Mouse (Mus musculus): ENCODE measurements around the gene Hist1h2bn. TPM values are rescaled to one million over a fixed set of nuclear protein-coding genes. Genes with fewer than 3 reads are reported as not detected.
"Not testable (repeated sequence)": the region's sequence is repeated elsewhere in the genome, so short reads cannot be mapped to it uniquely, and the experiment has no call there.

Hist1h2bn gene
- total RNA-seq, 2 experiments from 2014 or later: 6.3 to 9.2 TPM

- no peak for DNase-seq (ENCODE audit: low spot score in 2 of 2)
Measured at GRCm38 (mm10) chr13:21781021-21781555, 27.2 kb downstream of the Hist1h2bn start.

- DNase-seq (ENCODE audit: low spot score in 2 of 2): no peak
Measured at GRCm38 (mm10) chr13:21781639-21782038, 27.7 kb downstream of the Hist1h2bn start.

- DNase-seq (ENCODE audit: low spot score in 2 of 2): not testable (repeated sequence)
Measured at GRCm38 (mm10) chr13:21782361-21783254, 28.7 kb downstream of the Hist1h2bn start.

DNA sequence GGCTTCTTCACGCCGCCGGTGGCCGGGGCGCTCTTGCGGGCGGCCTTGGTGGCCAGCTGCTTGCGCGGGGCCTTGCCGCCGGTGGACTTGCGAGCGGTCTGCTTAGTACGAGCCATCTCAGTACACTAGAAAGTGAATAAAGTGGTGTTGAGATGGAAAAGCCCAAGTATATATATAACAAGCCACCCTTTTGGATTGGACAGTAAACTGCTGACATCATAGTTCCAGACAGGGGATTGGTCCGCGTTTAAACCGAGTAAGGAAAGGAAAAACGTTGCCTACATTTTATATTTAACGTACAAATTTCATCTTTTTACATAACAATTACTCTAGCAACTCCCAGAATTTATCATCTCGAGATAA, 29.3 kb downstream of the Hist1h2bn start, which contains the start of gene Hist1h3i:
Gene Hist1h3i, minus strand, starts transcription at position 116 of the 363 bp plus-strand sequence.
- DNase-seq (ENCODE audit: low spot score in 2 of 2): peak; percentile 60 to 62

DNA sequence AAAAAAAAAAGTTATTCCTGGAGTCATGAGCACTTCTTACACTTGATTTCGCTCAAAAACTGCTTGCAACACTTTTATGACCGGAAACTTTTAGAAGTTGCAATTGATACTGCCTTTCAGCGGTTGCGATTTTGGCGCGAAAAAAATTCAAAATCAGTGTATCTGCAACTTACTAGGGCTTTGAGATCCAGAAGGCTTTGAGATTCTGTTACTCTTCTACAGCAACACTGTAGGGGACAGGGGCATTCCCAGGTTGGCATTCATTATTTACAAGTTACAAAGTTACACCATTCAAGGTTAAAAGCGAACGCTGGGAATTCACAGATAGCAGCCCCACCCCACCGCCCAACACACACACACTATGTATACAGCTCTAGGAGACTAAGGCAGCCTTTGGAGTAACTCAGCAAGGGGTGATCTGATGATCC, 29.8 kb downstream of the Hist1h2bn start:
- no peak for DNase-seq (ENCODE audit: low spot score in 2 of 2)

DNA sequence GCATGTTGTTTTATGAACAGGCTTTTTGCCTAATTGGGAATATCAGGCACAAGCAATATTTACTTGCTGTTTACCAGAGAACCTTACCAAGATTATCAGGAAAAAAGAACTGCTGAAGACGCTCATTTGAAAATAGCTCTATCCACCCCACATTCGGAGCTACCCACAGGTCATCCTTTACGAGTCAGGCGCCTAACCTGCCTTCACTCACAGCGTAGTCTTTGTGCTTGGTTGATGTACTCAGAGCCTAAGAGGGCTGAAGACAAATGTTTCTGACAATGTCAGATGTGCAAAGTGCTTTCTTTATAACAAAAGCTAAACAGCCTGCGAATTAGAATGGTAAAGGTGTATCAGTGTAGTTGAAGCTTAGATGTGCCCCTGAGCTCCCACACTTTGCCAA, 30.4 kb downstream of the Hist1h2bn start:
- DNase-seq (ENCODE audit: low spot score in 2 of 2): no peak

DNA sequence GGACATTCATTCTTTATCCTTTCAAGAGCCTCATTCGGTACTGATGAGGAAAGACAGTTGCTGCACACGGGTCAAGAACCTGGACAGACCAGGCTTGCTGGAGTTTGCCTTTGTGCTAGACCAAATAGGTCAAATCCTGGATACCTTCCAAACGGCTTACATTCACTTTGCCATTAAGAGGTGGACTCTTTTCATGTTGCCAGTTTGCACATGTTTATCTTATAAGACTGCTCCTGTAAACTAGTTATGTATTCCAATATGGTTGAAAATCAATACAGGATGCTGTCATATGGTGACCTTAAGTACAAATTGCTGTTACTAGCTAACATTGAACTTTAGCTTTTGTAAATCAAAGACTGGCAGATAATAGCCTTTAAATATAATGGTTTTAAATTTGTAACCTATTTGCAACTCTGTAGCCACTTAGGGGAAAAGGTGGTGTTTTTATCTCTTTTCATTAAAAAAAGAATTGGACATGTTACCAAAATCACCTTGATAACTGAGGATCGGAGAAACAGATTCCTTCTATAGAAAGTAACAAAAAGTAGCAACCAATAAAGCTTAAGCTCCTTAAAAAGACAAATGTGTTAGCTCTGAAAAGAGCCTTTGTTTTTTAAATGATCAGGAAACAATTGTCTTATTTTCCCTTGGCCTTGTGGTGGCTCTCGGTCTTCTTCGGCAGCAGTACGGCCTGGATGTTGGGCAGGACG, 32.4 kb downstream of the Hist1h2bn start:
- no peak for DNase-seq (ENCODE audit: low spot score in 2 of 2)

DNA sequence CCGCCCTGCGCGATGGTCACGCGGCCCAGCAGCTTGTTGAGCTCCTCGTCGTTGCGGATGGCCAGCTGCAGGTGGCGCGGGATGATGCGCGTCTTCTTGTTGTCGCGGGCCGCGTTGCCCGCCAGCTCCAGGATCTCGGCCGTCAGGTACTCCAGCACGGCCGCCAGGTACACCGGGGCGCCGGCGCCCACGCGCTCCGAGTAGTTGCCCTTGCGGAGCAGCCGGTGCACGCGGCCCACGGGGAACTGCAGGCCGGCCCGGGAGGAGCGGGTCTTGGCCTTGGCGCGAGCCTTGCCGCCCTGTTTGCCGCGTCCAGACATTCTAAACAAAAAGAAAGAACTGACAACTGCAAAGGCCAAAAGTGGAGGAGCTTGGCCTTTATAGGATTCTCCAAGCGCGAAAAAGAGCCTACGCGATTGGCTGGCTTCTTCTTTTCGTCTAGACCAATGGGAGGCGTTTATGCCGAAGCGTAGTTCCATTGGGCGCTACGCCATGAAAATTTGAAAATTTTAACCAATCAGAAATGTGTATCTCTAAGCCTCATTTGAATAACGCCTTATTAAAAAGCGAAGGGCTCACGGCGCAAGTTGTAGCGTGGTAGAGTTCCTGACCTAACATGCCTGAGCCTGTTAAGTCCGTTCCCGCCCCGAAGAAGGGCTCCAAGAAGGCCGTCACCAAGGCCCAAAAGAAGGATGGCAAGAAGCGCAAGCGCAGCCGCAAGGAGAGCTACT, 33.1 kb downstream of the Hist1h2bn start, which contains the start of the genes Hist1h2an and Hist1h2bp:
Gene Hist1h2an, minus strand, starts transcription at position 320 of the 731 bp plus-strand sequence.
Gene Hist1h2bp, plus strand, starts transcription at position 563 of the 731 bp plus-strand sequence.
- peak; percentile 80 to 85 for DNase-seq (ENCODE audit: low spot score in 2 of 2)

- no peak for DNase-seq (ENCODE audit: low spot score in 2 of 2)
Measured at GRCm38 (mm10) chr13:21787760-21788593, 34.1 kb downstream of the Hist1h2bn start.

- DNase-seq (ENCODE audit: low spot score in 2 of 2): no peak
Measured at GRCm38 (mm10) chr13:21789925-21790324, 36.0 kb downstream of the Hist1h2bn start.

GRCm38 (mm10) chr13:21790601-21791283, 36.8 kb downstream of the Hist1h2bn start:
- DNase-seq (ENCODE audit: low spot score in 2 of 2): no peak

GRCm38 (mm10) chr13:21795584-21795983, 41.7 kb downstream of the Hist1h2bn start:
- DNase-seq (ENCODE audit: low spot score in 2 of 2): no peak

DNA sequence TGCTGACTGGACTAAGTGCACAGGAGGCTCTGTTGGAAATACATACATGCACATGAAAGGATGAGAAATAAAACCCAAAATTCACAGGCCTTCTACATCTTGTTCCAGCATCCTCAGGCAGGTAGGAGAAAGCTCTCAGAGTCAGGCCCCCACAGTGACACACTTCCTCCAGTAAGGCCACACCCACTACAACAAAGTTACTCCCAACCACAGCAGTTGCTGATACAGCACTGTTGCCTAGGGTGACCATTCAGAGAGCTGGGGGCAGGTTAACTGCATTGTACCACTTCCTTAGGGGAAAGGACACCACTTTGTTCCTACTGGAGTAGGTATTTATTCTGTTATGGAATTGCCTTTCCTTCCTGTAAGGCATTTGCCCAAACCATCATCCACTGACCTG, 43.2 kb downstream of the Hist1h2bn start:
- DNase-seq (ENCODE audit: low spot score in 2 of 2): not testable (repeated sequence)

DNA sequence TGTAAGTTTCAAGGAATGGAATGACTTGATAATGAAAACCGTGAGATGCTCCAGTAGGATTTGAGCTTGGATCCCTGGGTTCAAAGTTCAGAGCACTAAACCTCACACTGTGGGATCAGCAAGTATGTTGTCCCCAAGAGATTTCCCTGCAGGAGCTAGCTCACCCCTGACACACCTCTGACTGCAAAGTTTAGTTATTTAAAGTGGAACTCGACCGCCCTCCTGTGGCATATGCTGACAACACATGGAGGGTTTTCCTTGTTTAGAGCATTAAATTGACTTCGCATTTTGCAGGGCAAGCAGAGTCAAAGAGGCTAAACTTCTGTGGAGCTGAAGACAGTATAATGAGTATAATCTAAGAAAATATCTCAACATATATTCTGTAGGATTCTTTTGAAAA, 49.1 kb downstream of the Hist1h2bn start:
- not testable (repeated sequence) for DNase-seq (ENCODE audit: low spot score in 2 of 2)

Small RNA genes lying within 50 kb of the gene (microRNA-seq; reads per million reads assigned to microRNA genes)
- gene Gm44346 (0 reads per million in 2 experiments), gene Gm44357 (0 reads per million in 2 experiments), gene Gm44367 (0 reads per million in 2 experiments), gene Gm44454 (0 reads per million in 2 experiments)

Other genes with a start within 250 kb of the Hist1h2bn start
- gene Zkscan8, start 223.0 kb upstream of the Hist1h2bn start, total RNA-seq (2021): 10 to 100 TPM; 13.1 to 18.5 TPM
- not detected for gene Olfr1366, start 211.3 kb upstream of the Hist1h2bn start, total RNA-seq (2021)
- gene Olfr1535, start 194.2 kb upstream of the Hist1h2bn start, total RNA-seq (2021): not detected
- not detected for gene Olfr1364, start 172.4 kb upstream of the Hist1h2bn start, total RNA-seq (2021)
- not detected for gene Olfr1362, start 140.1 kb upstream of the Hist1h2bn start, total RNA-seq (2021)
- gene Olfr11, start 111.6 kb upstream of the Hist1h2bn start, total RNA-seq (2021): not detected
- not detected for gene Olfr1361, start 90.7 kb upstream of the Hist1h2bn start, total RNA-seq (2021)
- gene Olfr1360, start 76.7 kb upstream of the Hist1h2bn start, total RNA-seq (2021): not detected
- not detected for gene Olfr1359, start 56.0 kb upstream of the Hist1h2bn start, total RNA-seq (2021)
- gene Hist1h2bl, start 38.0 kb upstream of the Hist1h2bn start, total RNA-seq (2021): 10 to 100 TPM; 20.0 to 20.4 TPM
- 10 to 100 TPM; 20.3 to 34.8 TPM for gene Hist1h2ai, start 37.7 kb upstream of the Hist1h2bn start, total RNA-seq (2021)
- 10 to 100 TPM; 57.9 to 62.6 TPM for gene Hist1h3h, start 36.5 kb upstream of the Hist1h2bn start, total RNA-seq (2021)
- gene Hist1h2bm, start 32.1 kb upstream of the Hist1h2bn start, total RNA-seq (2021): 1 to 10 TPM; 2.7 to 2.9 TPM
- 10 to 100 TPM; 21.0 to 22.9 TPM for gene Hist1h4j, start 19.1 kb upstream of the Hist1h2bn start, total RNA-seq (2021)
- 100 to 1,000 TPM; 420 to 436 TPM for gene Hist1h4k, start 3.6 kb upstream of the Hist1h2bn start, total RNA-seq (2021)
- gene Hist1h2ak, start 296 bp upstream of the Hist1h2bn start, total RNA-seq (2021): 10 to 100 TPM; 10.2 to 19.7 TPM
- 1 to 10 TPM; 8.4 to 9.0 TPM for gene Hist1h1b, start 26.5 kb downstream of the Hist1h2bn start, total RNA-seq (2021)
- gene Hist1h3i, start 29.2 kb downstream of the Hist1h2bn start, total RNA-seq (2021): 10 to 100 TPM; 65.2 to 77.9 TPM
- 1 to 10 TPM; 1.1 to 2.8 TPM for gene Hist1h2an, start 33.1 kb downstream of the Hist1h2bn start, total RNA-seq (2021)
- 1 to 10 TPM; 4.1 to 7.0 TPM for gene Hist1h2bp, start 33.3 kb downstream of the Hist1h2bn start, total RNA-seq (2021)
- 10 to 100 TPM; 23.2 to 34.4 TPM for gene Hist1h2bq, start 56.1 kb downstream of the Hist1h2bn start, total RNA-seq (2021)
- gene Hist1h2ao, start 56.3 kb downstream of the Hist1h2bn start, total RNA-seq (2021): 1 to 10 TPM in 1 of 2 experiments, not detected in 1; 6.2 TPM
- gene Hist1h4m, start 57.6 kb downstream of the Hist1h2bn start, total RNA-seq (2021): 100 to 1,000 TPM; 252 to 307 TPM
- 10 to 100 TPM; 48.9 to 61.1 TPM for gene Hist1h4n, start 78.1 kb downstream of the Hist1h2bn start, total RNA-seq (2021)
- gene Hist1h2ap, start 79.4 kb downstream of the Hist1h2bn start, total RNA-seq (2021): 10 to 100 TPM; 27.2 to 27.7 TPM
- 10 to 100 TPM; 22.9 to 33.6 TPM for gene Hist1h2br, start 79.6 kb downstream of the Hist1h2bn start, total RNA-seq (2021)
- 1 to 10 TPM; 3.0 to 3.8 TPM for gene Zfp184, start 191.0 kb downstream of the Hist1h2bn start, total RNA-seq (2021)
- gene Pom121l2, start 227.1 kb downstream of the Hist1h2bn start, total RNA-seq (2021): not detected

Measured in left cerebral cortex, adult 18-20 months (tissue).